Mouse (Mus musculus) neural tube, embryonic 11.5 days (tissue): ENCODE measurements around the gene Timm23. TPM values are rescaled to one million over a fixed set of nuclear protein-coding genes. Genes with fewer than 3 reads are reported as not detected.
"Not testable (repeated sequence)": the region's sequence is repeated elsewhere in the genome, so short reads cannot be mapped to it uniquely, and the experiment has no call there.

Experiments used
- ATAC-seq: fragments of 200-750 bp; cut with Nextera tagmentation; 2 replicates; pipeline ENCODE4 v1.8.0; 2017; ENCODE audit warnings: moderate number of reproducible peaks, mild to moderate bottlenecking, moderate TSS enrichment, moderate library complexity; ENCODE audit not compliant: insufficient read depth, low FRiP score, low TSS enrichment
- DNase-seq: peaks from one replicate; pipeline ENCODE4 v3.0.0-alpha.2; 2015; ENCODE audit warnings: low spot score
- H3K27ac ChIP-seq: fragments of 300-500 bp; sonication (generic); 2 replicates; pipeline ENCODE4 v1.5.1; 2014; ENCODE audit warnings: low read depth, mild to moderate bottlenecking, low read length
- H3K27me3 ChIP-seq: fragments of 300-500 bp; sonication (generic); 2 replicates; pipeline ENCODE4 v1.6.1; 2014; ENCODE audit warnings: mild to moderate bottlenecking, low read length, mixed read lengths; ENCODE audit not compliant: control insufficient read depth, insufficient read depth
- H3K36me3 ChIP-seq: fragments of 300-500 bp; sonication (generic); 2 replicates; pipeline ENCODE4 v1.6.1; 2014; ENCODE audit warnings: mild to moderate bottlenecking, low read length, moderate library complexity, mixed read lengths; ENCODE audit not compliant: control insufficient read depth, insufficient read depth
- H3K4me1 ChIP-seq: fragments of 300-500 bp; sonication (generic); 2 replicates; pipeline ENCODE4 v1.6.1; 2014; ENCODE audit warnings: low read length, mixed read lengths; ENCODE audit not compliant: control insufficient read depth, insufficient read depth
- H3K4me2 ChIP-seq: fragments of 300-500 bp; sonication (generic); 2 replicates; pipeline ENCODE4 v1.6.1; 2014; ENCODE audit warnings: low read depth, mild to moderate bottlenecking, moderate library complexity
- H3K4me3 ChIP-seq: fragments of 300-500 bp; sonication (generic); 2 replicates; pipeline ENCODE4 v1.5.1; 2014; ENCODE audit warnings: low read depth, low read length
- H3K9ac ChIP-seq: fragments of 300-500 bp; sonication (generic); 2 replicates; pipeline ENCODE4 v1.6.1; 2014; ENCODE audit warnings: mild to moderate bottlenecking, low read length
- H3K9me3 ChIP-seq: fragments of 300-500 bp; sonication (generic); 2 replicates; pipeline ENCODE4 v1.6.1; 2016; ENCODE audit warnings: low read length; ENCODE audit not compliant: control insufficient read depth
- WGBS: fragments of 180-500 bp; shearing (Covaris S2); extraction: QIAGEN DNeasy Blood & Tissue Kit; methylation state at CpG from one replicate; pipeline ENCODE4 v1.1.7; 2014; 5-methylcytosine and 5-hydroxymethylcytosine counted together
- polyA plus RNA-seq: library from polyadenylated mRNA; unstranded; fragments of >200 nt; fragmentation: Nextera tagmentation; extraction: Ambion mirVana; gene quantifications from 2 replicates; pipeline ENCODE4 v1.2.1, GENCODE M21; 2014

Gene Timm23
- polyA plus RNA-seq: 303 and 304 TPM in 2 replicates

DNA sequence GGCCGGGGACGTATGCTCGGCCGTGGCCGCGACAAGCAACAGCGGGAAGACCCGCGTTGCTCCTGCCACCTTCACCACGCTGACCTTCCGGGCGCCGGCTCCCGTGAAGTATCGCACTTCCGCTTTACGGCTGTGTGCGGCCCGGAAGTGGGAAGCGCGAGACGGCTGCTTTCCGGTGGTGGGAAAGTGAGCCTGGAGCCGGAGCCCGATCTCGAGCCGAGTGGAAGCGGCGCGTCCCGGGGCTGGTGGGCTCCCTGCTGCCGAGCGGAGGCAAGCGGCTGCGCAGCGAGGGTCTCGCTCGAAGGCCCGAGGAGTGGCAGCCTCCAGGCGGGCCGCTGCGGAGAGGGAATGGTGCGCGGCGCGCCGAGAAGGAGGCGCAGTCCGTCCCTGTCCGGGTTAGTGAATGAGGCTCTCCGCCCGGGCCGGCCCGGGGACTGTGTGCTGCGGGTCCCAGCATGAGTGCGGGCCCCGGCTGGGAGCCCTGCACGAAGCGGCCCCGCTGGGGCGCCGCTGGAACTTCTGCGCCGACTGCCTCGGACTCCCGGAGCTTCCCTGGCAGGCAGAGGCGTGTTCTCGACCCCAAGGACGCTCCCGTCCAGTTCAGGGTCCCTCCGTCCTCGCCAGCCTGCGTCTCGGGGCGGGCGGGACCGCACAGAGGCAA is at the start of gene Timm23, which contains the start of gene Parg:
TSS of gene Timm23 (minus strand) at position 108 of the 661 bp plus-strand sequence.
TSS of gene Parg (plus strand) at position 159 of the 661 bp plus-strand sequence.
- DNase-seq: peak; percentile 91
- Histone ChIP-seq H3K4me3 (peak within 1 kb of the TSS; percentile 99), H3K9ac (peak within 1 kb of the TSS; percentile 95), H3K27ac (no peak within 1 kb of the TSS), H3K36me3 (peaks cover 8% of the 10 kb centered on the region; the same call in 1 of the 2 replicates), H3K27me3 (no peaks in the 10 kb centered on the region), H3K9me3 (no peaks in the 10 kb centered on the region), H3K4me2 (peak within 1 kb of the TSS; percentile 64), H3K4me1 (peaks cover 17% of the 10 kb centered on the region)
- under 1% methylated on average over 63 of the region's 77 CpGs for WGBS
- peak; percentile 88 for ATAC-seq

- H3K27me3 ChIP-seq: no peaks in the 10 kb centered on the region
- H3K27ac ChIP-seq: peak overlapping the region; percentile 34; the same call in 1 of the 2 replicates
- H3K36me3 ChIP-seq: peaks cover 3% of the 10 kb centered on the region
- H3K9ac ChIP-seq: no peak overlapping the region
- H3K4me2 ChIP-seq: no peak overlapping the region
- DNase-seq (no peak), ATAC-seq (no peak)
- peaks cover 9% of the 10 kb centered on the region for H3K4me1 ChIP-seq
- H3K9me3 ChIP-seq: no peaks in the 10 kb centered on the region
- 81% methylated on average over 6 of the region's 6 CpGs for WGBS
- no peak overlapping the region for H3K4me3 ChIP-seq
Measured at GRCm38 (mm10) chr14:32249616-32250015, 47.9 kb upstream of the Timm23 start.

DNA sequence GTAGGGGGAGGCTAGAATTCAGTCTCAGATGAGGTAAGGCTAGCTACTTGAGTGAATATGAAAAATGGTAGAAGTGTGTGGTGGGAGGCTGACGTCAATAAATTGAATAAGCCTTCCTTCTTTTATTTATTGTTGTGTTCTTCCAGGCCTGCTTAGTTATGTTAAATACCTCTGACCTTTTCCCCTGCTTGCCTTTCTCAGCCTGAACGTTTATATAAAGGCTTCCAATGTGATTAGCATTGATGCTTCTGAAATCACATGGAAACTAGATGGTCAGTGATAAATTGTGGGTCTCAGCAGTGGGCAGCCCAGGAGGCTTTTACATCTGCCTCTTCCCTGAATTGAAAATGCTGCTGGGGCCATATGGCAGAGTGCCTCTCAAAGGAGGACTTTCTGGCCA is 44.3 kb upstream of the Timm23 start:
- Histone ChIP-seq H3K36me3 (no peaks in the 10 kb centered on the region; the same call in 1 of the 2 replicates), H3K27ac (peak overlapping the region; percentile 40; the same call in 1 of the 2 replicates), H3K9ac (no peak overlapping the region), H3K27me3 (no peaks in the 10 kb centered on the region), H3K4me2 (no peak overlapping the region), H3K4me3 (no peak overlapping the region), H3K4me1 (peaks cover 9% of the 10 kb centered on the region), H3K9me3 (no peaks in the 10 kb centered on the region)
- DNase-seq (peak; percentile 63), ATAC-seq (peak; percentile 79)
- WGBS: 28% methylated on average over 2 of the region's 2 CpGs

DNA sequence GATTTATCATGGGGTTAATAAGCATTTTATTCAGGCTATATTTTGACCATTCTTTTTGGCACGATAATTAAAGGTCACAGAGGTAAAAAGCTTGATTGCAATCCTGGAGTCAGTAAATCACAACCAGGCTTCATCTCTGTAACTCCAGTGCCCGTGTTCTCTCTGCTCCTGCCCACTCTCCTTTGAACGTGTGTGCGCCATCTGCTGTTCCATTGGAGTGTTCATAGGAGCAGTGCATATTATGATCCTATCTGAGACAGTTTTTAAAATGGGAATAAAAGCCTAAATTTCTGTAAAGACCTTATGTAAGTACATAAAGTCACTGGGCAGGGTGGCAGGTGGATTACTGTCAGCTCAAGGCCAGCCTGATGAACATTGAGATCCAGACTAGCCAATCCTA is 40.7 kb upstream of the Timm23 start:
- DNase-seq (peak; percentile 27), ATAC-seq (no peak)
- Histone ChIP-seq H3K27ac (no peak overlapping the region), H3K9me3 (no peaks in the 10 kb centered on the region), H3K4me1 (peaks cover 5% of the 10 kb centered on the region), H3K9ac (no peak overlapping the region), H3K4me2 (no peak overlapping the region), H3K27me3 (no peaks in the 10 kb centered on the region), H3K36me3 (no peaks in the 10 kb centered on the region; the same call in 1 of the 2 replicates), H3K4me3 (no peak overlapping the region)
- 66% methylated on average over 4 of the region's 4 CpGs for WGBS

DNA sequence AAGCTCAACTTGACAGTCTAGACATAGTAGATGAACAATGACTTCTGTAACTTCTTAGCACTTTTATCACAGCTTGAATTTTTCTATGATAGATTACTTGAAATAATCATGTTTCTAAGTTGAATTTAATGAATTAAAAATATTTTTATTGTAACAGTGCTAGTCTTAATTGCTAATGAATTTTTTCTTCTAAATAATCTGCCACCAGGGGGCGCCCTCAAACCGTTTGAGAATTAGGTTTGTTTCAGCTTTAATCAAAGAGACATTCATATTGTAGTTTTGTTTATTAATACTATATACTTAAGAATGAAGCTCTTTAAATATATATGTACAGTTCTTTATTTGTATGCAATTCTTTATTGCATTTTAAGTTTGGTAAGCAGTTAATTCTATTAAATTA is 27.3 kb upstream of the Timm23 start:
- Histone ChIP-seq H3K9me3 (no peaks in the 10 kb centered on the region), H3K9ac (no peak overlapping the region), H3K4me1 (no peaks in the 10 kb centered on the region), H3K36me3 (no peaks in the 10 kb centered on the region), H3K4me3 (no peak overlapping the region), H3K4me2 (no peak overlapping the region), H3K27me3 (no peaks in the 10 kb centered on the region), H3K27ac (no peak overlapping the region)
- ATAC-seq (no peak), DNase-seq (peak; percentile 66)
- WGBS: 0% methylated on average over 2 of the region's 2 CpGs

DNA sequence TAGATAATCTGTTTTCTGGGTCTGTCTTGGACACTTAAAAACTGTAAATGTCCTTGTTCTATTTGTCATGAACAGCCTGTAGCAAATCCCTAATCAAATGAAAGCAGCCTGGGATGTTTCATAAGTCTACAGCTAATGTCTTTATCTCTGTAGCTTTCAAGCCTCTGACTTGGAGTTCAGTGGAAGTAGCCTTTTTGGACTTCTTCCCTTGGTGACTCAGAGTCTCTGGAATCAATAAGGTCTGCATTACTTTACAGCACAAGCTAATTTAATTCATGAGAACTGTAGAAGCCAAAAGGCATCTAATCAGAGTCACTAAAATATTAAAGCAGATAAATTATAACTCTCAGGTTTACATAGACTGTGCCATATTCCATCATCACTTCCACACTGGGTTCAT is 24.9 kb upstream of the Timm23 start:
- DNase-seq (no peak), ATAC-seq (no peak)
- Histone ChIP-seq H3K4me3 (no peak overlapping the region), H3K27ac (no peak overlapping the region), H3K9me3 (no peaks in the 10 kb centered on the region), H3K4me1 (no peaks in the 10 kb centered on the region), H3K36me3 (no peaks in the 10 kb centered on the region), H3K27me3 (no peaks in the 10 kb centered on the region), H3K9ac (no peak overlapping the region), H3K4me2 (no peak overlapping the region)

- DNase-seq (peak; percentile 50), ATAC-seq (no peak; the same call in 1 of the 2 replicates)
- WGBS: 0% methylated on average over 24 of the region's 26 CpGs
- Histone ChIP-seq H3K9me3 (no peaks in the 10 kb centered on the region), H3K4me1 (peaks cover 17% of the 10 kb centered on the region), H3K4me3 (peak overlapping the region; percentile 99), H3K36me3 (peaks cover 8% of the 10 kb centered on the region; the same call in 1 of the 2 replicates), H3K27ac (no peak overlapping the region), H3K27me3 (no peaks in the 10 kb centered on the region), H3K9ac (peak overlapping the region; percentile 82), H3K4me2 (peak overlapping the region; percentile 64)
Measured at GRCm38 (mm10) chr14:32201354-32201753, 344 bp downstream of the Timm23 start.

GRCm38 (mm10) chr14:32193557-32193956 is 8.1 kb downstream of the Timm23 start:
- DNase-seq, ATAC-seq, H3K4me3 ChIP-seq, H3K27ac ChIP-seq, H3K4me2 ChIP-seq, H3K27me3 ChIP-seq, H3K9ac ChIP-seq, H3K4me1 ChIP-seq, H3K9me3 ChIP-seq: not testable (repeated sequence)
- peaks cover 13% of the 10 kb centered on the region for H3K36me3 ChIP-seq
- 85% methylated on average over 5 of the region's 5 CpGs for WGBS

DNA sequence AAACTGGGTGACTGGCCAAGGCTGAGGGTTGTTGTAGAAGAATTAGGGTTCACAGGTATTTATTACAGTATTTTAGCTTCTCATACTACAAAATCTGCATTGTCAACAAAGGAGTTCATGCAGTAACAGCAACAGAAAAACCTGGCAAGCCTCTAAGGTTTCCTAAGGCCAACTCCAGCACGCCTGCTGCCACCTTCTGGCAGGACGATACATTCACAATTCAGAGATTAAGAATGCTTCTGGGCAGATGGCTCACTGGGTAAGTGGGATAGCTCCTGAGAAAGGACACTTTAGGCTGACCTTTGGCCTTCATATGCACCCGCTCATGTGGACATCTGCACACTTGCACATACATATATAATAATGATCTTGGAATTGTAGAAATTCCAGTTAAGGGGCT is 9.3 kb downstream of the Timm23 start:
- Histone ChIP-seq H3K36me3 (peaks cover 10% of the 10 kb centered on the region), H3K4me3 (no peak overlapping the region)
- WGBS: 60% methylated on average over 3 of the region's 3 CpGs

More for the DNA sequence above, 9.3 kb downstream of the Timm23 start:
- DNase-seq (peak; percentile 48), ATAC-seq (no peak)
- Histone ChIP-seq H3K27ac (no peak overlapping the region), H3K9me3 (no peaks in the 10 kb centered on the region), H3K27me3 (no peaks in the 10 kb centered on the region), H3K4me1 (no peaks in the 10 kb centered on the region), H3K4me2 (no peak overlapping the region), H3K9ac (no peak overlapping the region)
